12 mouse cellular contexts compared by ENCODE assay signal in the genomic region with DNA sequence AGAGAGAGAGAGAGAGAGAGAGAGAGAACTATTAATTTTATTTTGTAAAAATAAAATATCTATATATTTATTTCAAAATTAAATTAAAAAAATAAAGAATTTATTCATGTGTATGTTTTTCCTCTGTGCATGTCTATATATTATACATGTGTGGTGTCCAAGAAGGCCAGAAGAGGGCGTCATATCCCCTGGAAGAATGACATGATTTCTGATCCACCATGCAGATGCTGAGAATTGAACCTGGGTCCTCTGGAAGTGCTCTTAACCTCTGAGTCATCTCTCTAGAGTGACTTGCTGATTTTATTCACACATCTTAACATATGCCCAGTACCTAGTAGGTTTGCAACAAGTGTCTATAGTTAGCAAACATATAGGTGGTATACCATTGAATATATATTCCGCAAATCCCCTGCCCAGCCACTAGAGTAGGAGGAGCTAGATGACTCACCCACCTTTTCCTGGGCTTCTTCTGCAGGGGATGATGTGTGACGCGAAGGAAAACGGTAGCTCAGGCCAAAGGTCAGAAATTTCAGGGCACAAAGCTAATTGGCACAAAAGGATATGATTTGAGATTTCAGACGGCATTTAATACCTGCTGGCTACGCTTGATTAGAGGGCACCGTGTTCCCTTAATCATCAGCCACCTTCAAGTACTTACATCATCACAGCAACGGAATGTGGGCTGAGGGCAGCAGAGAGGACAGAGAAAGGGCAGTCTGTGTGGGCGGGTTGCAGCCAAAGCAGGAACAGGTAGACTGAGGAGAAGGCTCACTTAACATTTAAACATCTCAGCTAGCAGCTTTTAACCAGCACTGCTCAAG.
DNase-seq lines count a peak whose midpoint lies in the region; ATAC-seq lines count a peak whose summit lies in the region.
"Had no signal": no experiment of that assay in that cellular context is flagged by ENCODE, and none has a peak within 500 bp of the region (broad histone marks: within the 10 kb centered on the region; RNA-seq: fewer than 3 reads in every experiment).

No protein-coding gene starts in this region.

- H3K4me2 ChIP-seq in liver, embryonic 15.5 days = peak overlapping the region; percentile 26

- H3K4me1 ChIP-seq in liver, embryonic 15.5 days (replicated peaks) = no peaks in the 10 kb centered on the region
- H3K4me1 ChIP-seq: megakaryocyte, embryonic 14.5 days had no signal

- no peaks in the 10 kb centered on the region for H3K27me3 ChIP-seq in liver, embryonic 15.5 days
- H3K27me3 ChIP-seq: megakaryocyte, embryonic 14.5 days had no signal

- H3K9me3 ChIP-seq in liver, embryonic 15.5 days (replicated peaks) = no peaks in the 10 kb centered on the region

- H3K9ac ChIP-seq in liver, embryonic 15.5 days = no peak overlapping the region

- WGBS in liver, embryonic 15.5 days (ENCODE audit: insufficient replicate concordance) = 26% methylated on average over 10 of the region's 10 CpGs

- DNase-seq in liver (no peak), R1 (ENCODE audit: low read depth, low spot score) (peak; percentile 55)
- peak; percentile 32 for DNase-seq in kidney, adult 18-20 months
- peak; percentile 34 to 50 for DNase-seq in lung, postnatal 4 days
- no peak for DNase-seq in right cerebral cortex, postnatal 25 days
- DNase-seq: cerebellum, adult 2 months; thymus, adult 18-20 months had no signal

- H3K27ac ChIP-seq in liver, embryonic 15.5 days (replicated peaks) = no peak overlapping the region

- no peaks in the 10 kb centered on the region for H3K36me3 ChIP-seq in liver, embryonic 15.5 days (replicated peaks)

- no peak overlapping the region for H3K4me3 ChIP-seq in liver, embryonic 15.5 days (replicated peaks)
- H3K4me3 ChIP-seq: megakaryocyte, embryonic 14.5 days had no signal

- peak; percentile 34; the same call in 1 of the 2 replicates for ATAC-seq in liver, embryonic 15.5 days (ENCODE audit: insufficient read depth)
- no peak for ATAC-seq in cerebellum, adult (ENCODE audit: insufficient number of reproducible peaks, low FRiP score, low TSS enrichment)
- ATAC-seq: forebrain, embryonic 16.5 days; inflammation-experienced regulatory T-cells, adult 6 months had no signal

Comparison
In these comparisons a context has a peak if more than half of its experiments do, and no peak if none do; other contexts are left out.
1. DNase-seq: peak in R1 (single experiment), kidney, adult 18-20 months (single experiment) and lung, postnatal 4 days (2 of 2); none in liver (single experiment) and right cerebral cortex, postnatal 25 days (single experiment).